Mouse (Mus musculus): ENCODE data around the gene Dzip3. TPM values are rescaled to one million over a fixed set of nuclear protein-coding genes. Genes with fewer than 3 reads are reported as not detected.

Dzip3 gene
- total RNA-seq (2023), result 1 to 10 TPM; 6.3 to 7.1 TPM

DNA sequence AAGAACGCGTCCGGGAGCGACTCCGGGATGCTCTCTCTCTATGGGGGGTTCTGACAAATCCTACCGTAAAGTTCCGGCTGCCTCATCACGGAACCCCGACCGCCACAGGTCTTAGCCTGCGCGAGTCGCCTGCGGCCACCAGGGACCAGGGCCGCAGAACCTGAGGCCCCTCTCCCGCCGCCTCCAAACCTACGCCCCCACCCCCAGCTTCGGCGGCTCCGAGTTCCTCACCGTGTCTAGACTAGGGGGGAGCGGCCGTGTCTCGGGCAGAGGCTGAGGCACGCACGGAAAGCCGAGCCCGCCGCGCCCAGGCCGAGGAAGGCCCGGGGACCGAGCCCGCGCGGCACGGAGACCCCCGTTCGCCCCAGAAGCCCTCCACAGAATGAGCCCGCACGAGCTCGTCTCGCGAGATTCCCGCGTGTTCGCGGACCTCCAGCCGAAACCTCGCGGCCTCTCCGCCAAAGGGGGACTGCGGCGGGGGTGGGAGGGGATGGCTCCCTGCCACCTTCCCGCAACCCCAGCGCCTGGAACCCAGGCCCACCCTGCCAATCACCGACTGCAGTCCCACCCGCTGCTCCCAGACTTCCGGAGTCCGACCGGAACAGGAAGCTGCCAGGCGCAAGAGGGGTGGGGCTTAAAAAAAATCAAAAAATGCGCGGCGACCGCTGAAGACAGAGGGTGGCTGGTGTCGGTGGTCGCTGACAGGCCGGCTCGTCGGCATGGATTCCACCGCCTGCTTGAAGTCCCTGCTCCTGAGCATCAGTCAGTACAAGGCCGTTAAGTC lies at the start of gene Dzip3, which contains the start of gene Cip2a:
Dzip3 (minus strand) TSS at position 607 of the 784 bp plus-strand sequence.
Cip2a (plus strand) TSS at position 627 of the 784 bp plus-strand sequence.

Other genes with a start within 250 kb of the Dzip3 start
- gene Trat1, start 222.1 kb downstream of the Dzip3 start, total RNA-seq (2023), result under 1 TPM; 0.10 to 0.15 TPM
- gene Retnlb, start 177.3 kb downstream of the Dzip3 start, total RNA-seq (2023), result not detected
- under 1 TPM in 1 of 2 experiments, not detected in 1; 0.97 TPM for gene Retnla, start 151.6 kb downstream of the Dzip3 start, total RNA-seq (2023)
- 1 to 10 TPM; 2.5 to 2.6 TPM for gene Retnlg, start 121.5 kb downstream of the Dzip3 start, total RNA-seq (2023)
- gene Cip2a, start within 50 bp of the Dzip3 start, total RNA-seq (2023), result 1 to 10 TPM; 1.5 to 3.2 TPM
- under 1 TPM; 0.08 to 0.12 TPM for gene Myh15, start 63.3 kb upstream of the Dzip3 start, total RNA-seq (2023)